Mouse (Mus musculus) hindbrain, postnatal 0 days (tissue): ENCODE results near the gene Olfr633. TPM values are rescaled to one million over a fixed set of nuclear protein-coding genes. Genes with fewer than 3 reads are reported as not detected.
"Not testable (repeated sequence)": the region's sequence is repeated elsewhere in the genome, so short reads cannot be mapped to it uniquely, and the experiment has no call there.

Source experiments
- ATAC-seq: fragments of 200-750 bp; cut with Nextera tagmentation; 2 replicates; pipeline ENCODE4 v1.8.0; 2017; ENCODE audit warnings: mild to moderate bottlenecking, moderate TSS enrichment, moderate library complexity
- DNase-seq: peaks from one replicate; pipeline ENCODE4 v3.0.0-alpha.2; 2015; ENCODE audit warnings: low spot score
- H3K27ac ChIP-seq: fragments of 300-500 bp; sonication (generic); 2 replicates; pipeline ENCODE4 v1.5.1; 2014; ENCODE audit warnings: mild to moderate bottlenecking
- H3K27me3 ChIP-seq: fragments of 300-500 bp; sonication (generic); 2 replicates; pipeline ENCODE4 v1.6.1; 2014; ENCODE audit warnings: low read length, mixed read lengths; ENCODE audit not compliant: insufficient read depth
- H3K36me3 ChIP-seq: fragments of 300-500 bp; sonication (generic); 2 replicates; pipeline ENCODE4 v1.6.1; 2014; ENCODE audit warnings: low read length, mixed read lengths; ENCODE audit not compliant: insufficient read depth
- H3K4me1 ChIP-seq: fragments of 300-500 bp; sonication (generic); 2 replicates; pipeline ENCODE4 v1.6.1; 2014; ENCODE audit warnings: antibody characterized with exemption, low read length, mixed read lengths; ENCODE audit not compliant: insufficient read depth
- H3K4me2 ChIP-seq: fragments of 300-500 bp; sonication (generic); 2 replicates; pipeline ENCODE4 v1.6.1; 2014; ENCODE audit warnings: low read depth, mild to moderate bottlenecking, low read length, moderate library complexity, mixed read lengths
- H3K4me3 ChIP-seq: fragments of 300-500 bp; sonication (generic); 2 replicates; pipeline ENCODE4 v1.5.1; 2014; ENCODE audit warnings: low read length
- H3K9ac ChIP-seq: fragments of 300-500 bp; sonication (generic); replicated peaks from 2 replicates; pipeline ENCODE4 v1.6.1; 2014; ENCODE audit warnings: mild to moderate bottlenecking, low read length, moderate library complexity, mixed read lengths
- H3K9me3 ChIP-seq: fragments of 300-500 bp; sonication (generic); 2 replicates; pipeline ENCODE4 v1.6.1; 2016; ENCODE audit warnings: low read length, mixed read lengths
- CTCF ChIP-seq: IDR thresholded peaks from 2 replicates; pipeline ENCODE4 v1.5.1; 2016; ENCODE audit warnings: antibody characterized with exemption, control low read depth, low read depth
- WGBS: fragments of 180-500 bp; shearing (Covaris S2); extraction: QIAGEN DNeasy Blood & Tissue Kit; methylation state at CpG from one replicate; pipeline ENCODE4 v1.1.7; 2014; 5-methylcytosine and 5-hydroxymethylcytosine counted together
- polyA plus RNA-seq: library from polyadenylated mRNA; unstranded; fragments of >200 nt; fragmentation: Nextera tagmentation; extraction: Ambion mirVana; gene quantifications from 2 replicates; pipeline ENCODE4 v1.2.1, GENCODE M21; 2015
- total RNA-seq: library from RNA; depleted of rRNA; stranded (reverse); fragments of >200 nt; gene quantifications from 2 replicates; pipeline ENCODE4 v1.2.3, GENCODE M21; 2014; rRNA removed

The Olfr633 gene
- total and polyA plus RNA-seq, 2 experiments from 2014 or later, result not detected

DNA sequence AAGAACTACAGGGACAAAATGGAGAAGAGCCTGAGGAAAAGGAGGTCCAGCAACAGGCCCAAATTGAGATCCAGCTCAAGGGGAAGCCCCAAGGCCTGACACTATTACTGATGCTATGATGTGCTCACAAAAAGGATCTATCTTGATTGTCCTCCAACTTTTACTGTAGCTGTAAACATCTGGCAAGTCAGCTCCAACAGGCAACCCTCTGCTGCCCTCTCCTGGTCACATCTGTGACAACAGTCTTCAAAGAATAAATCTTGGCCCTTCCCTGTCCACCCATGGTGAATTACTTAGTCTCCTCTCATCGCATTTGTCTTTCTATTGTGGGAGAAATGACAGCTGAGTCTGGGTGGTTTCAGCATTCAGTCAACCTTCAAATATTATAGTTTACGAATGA, 1.5 kb upstream of the Olfr633 start:
- no peak overlapping the region for H3K9ac ChIP-seq
- no peaks in the 10 kb centered on the region for H3K9me3 ChIP-seq
- H3K27me3 ChIP-seq, result no peaks in the 10 kb centered on the region
- TF ChIP-seq CTCF, result peak; percentile 79
- WGBS, result 27% methylated on average over 2 of the region's 2 CpGs
- no peaks in the 10 kb centered on the region for H3K4me1 ChIP-seq
- H3K4me3 ChIP-seq, result no peak overlapping the region
- H3K27ac ChIP-seq, result no peak overlapping the region
- H3K4me2 ChIP-seq, result no peak overlapping the region
- ATAC-seq (no peak), DNase-seq (peak; percentile 72)
- H3K36me3 ChIP-seq, result no peaks in the 10 kb centered on the region

DNA sequence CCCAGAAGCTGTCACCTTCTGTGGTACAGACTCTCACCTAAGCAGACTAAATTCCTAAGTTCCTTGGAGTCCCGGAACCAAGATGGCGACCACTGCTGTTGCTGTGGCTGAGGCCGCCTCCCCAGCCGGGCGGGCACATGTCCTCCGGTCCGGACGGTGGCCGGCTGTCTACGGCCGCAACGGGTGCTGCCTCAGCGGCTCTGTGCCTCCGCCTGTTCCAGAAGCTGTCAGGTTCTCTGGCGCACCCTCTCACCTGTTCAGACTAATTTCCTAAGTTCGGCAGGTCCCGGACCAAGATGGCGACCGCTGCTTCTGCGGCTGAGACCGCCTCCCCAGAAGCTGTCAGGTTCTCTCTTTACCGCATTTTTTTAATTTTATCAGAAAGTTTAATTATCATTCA, 22.6 kb downstream of the Olfr633 start:
- H3K27me3 ChIP-seq, DNase-seq, H3K4me3 ChIP-seq, H3K27ac ChIP-seq, H3K4me1 ChIP-seq, H3K4me2 ChIP-seq, H3K9ac ChIP-seq, H3K9me3 ChIP-seq, H3K36me3 ChIP-seq, ATAC-seq: not testable (repeated sequence)
- 96% methylated on average over 22 of the region's 22 CpGs for WGBS

DNA sequence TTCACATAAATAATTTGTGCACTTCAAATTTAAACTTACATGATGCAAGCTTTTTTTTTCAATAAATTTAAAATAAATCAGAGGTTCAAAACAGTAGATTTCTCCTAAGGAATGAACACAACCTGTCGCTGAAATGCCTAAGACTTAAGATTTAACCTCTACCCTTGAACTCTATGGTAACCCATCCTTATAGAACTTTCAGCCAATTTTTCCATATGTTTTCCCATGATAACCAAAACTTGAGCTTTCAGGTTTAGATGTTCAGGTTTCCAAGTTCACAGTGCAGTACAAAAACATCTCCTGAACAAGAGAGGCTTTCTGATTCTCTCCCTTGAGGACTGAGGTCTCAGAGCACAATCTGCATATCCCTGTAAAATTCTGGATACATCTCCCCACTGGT, 26.6 kb downstream of the Olfr633 start, which contains the start of gene Olfr635:
Olfr635 (plus strand) TSS at position 301 of the 400 bp plus-strand sequence.
- H3K4me2 ChIP-seq, result no peak within 1 kb of the TSS
- TF ChIP-seq CTCF, result no peak
- no peaks in the 10 kb centered on the region for H3K36me3 ChIP-seq
- WGBS, result 76% methylated on average over 1 of the region's 1 CpGs
- no peaks in the 10 kb centered on the region for H3K27me3 ChIP-seq
- H3K4me1 ChIP-seq, result no peaks in the 10 kb centered on the region
- no peak within 1 kb of the TSS for H3K4me3 ChIP-seq
- H3K9ac ChIP-seq, result no peak within 1 kb of the TSS
- no peak within 1 kb of the TSS for H3K27ac ChIP-seq
- DNase-seq, result no peak
- ATAC-seq, result no peak
- no peaks in the 10 kb centered on the region for H3K9me3 ChIP-seq

DNA sequence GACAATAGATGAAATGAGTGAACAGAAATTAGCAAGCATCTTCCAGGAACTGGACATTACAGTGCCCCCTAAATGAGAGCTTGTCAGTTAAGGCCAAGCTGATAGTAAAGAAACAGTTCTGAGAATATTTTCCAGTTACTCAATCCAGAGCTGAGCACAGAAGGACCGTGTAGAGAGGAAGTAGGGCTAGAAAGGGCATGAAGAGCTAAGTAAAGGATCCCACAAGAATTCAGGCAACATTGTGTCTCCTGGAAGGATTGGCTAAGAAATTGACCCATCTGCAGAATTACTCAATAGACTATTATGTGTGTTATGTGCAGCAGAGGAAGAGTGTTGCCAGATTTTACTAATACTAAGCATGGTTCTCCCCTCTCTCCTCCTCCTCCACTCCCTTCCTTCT, 27.5 kb downstream of the Olfr633 start:
- no peaks in the 10 kb centered on the region for H3K36me3 ChIP-seq
- H3K27ac ChIP-seq, result no peak overlapping the region
- H3K4me3 ChIP-seq, result no peak overlapping the region
- no peak overlapping the region for H3K4me2 ChIP-seq
- no peaks in the 10 kb centered on the region for H3K9me3 ChIP-seq
- ATAC-seq, result no peak
- no peak for TF ChIP-seq CTCF
- H3K27me3 ChIP-seq, result no peaks in the 10 kb centered on the region
- 73% methylated on average over 1 of the region's 1 CpGs for WGBS
- DNase-seq, result no peak
- H3K9ac ChIP-seq, result no peak overlapping the region
- no peaks in the 10 kb centered on the region for H3K4me1 ChIP-seq

DNA sequence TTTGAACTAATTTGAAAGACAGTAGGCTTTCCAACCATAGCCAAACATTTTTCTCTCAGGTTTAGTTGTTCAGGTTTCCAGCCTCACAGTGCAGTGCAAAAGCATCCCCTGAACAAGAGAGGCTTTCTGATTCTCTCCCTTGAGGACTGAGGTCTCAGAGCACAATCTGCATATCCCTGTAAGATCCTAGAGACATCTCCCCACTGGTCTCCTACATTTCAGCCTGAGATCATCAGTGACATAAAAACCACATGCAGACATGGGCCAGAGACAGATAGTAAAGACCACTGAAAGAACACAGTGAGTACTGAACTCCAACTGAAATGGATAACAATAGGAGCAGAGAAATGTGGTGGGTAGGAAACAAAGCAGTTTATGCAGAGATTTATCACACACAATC, 54.2 kb downstream of the Olfr633 start, which contains the start of gene Olfr638:
Olfr638 (plus strand) TSS at position 301 of the 400 bp plus-strand sequence.
- Histone ChIP-seq H3K4me3 (no peak within 1 kb of the TSS), H3K9ac (no peak within 1 kb of the TSS), H3K4me2 (no peak within 1 kb of the TSS), H3K4me1 (no peaks in the 10 kb centered on the region), H3K36me3 (no peaks in the 10 kb centered on the region), H3K9me3 (no peaks in the 10 kb centered on the region), H3K27me3 (no peaks in the 10 kb centered on the region), H3K27ac (no peak within 1 kb of the TSS)
- DNase-seq (no peak), ATAC-seq (no peak)
- TF ChIP-seq CTCF, result no peak

Other genes with a start within 250 kb of the Olfr633 start
Only the 30 nearest of the 33 such genes appear.
- not detected in 2 replicates for gene Olfr628, start 214.1 kb upstream of the Olfr633 start, total RNA-seq
- gene Olfr628, start 214.1 kb upstream of the Olfr633 start, polyA plus RNA-seq, result not detected in 2 replicates
- not detected in 2 replicates for gene Olfr629, start 199.5 kb upstream of the Olfr633 start, total RNA-seq
- gene Olfr629, start 199.5 kb upstream of the Olfr633 start, polyA plus RNA-seq, result not detected in 2 replicates
- gene Olfr630, start 187.1 kb upstream of the Olfr633 start, total RNA-seq, result not detected in 2 replicates
- gene Olfr630, start 187.1 kb upstream of the Olfr633 start, polyA plus RNA-seq, result not detected in 2 replicates
- not detected in 2 replicates for gene Olfr69, start 172.8 kb upstream of the Olfr633 start, total RNA-seq
- gene Olfr69, start 172.8 kb upstream of the Olfr633 start, polyA plus RNA-seq, result not detected in 2 replicates
- not detected in 2 replicates for gene Olfr68, start 164.7 kb upstream of the Olfr633 start, total RNA-seq
- gene Olfr68, start 164.7 kb upstream of the Olfr633 start, polyA plus RNA-seq, result not detected in 2 replicates
- gene Olfr67, start 152.6 kb upstream of the Olfr633 start, total RNA-seq, result not detected in 2 replicates
- gene Olfr67, start 152.6 kb upstream of the Olfr633 start, polyA plus RNA-seq, result not detected in 2 replicates
- 146 and 311 TPM in 2 replicates for gene Hbb-bt, start 130.4 kb upstream of the Olfr633 start, total RNA-seq
- 213 and 218 TPM in 2 replicates for gene Hbb-bt, start 130.4 kb upstream of the Olfr633 start, polyA plus RNA-seq
- gene Hbb-bs, start 116.3 kb upstream of the Olfr633 start, total RNA-seq, result 1,334 and 1,616 TPM in 2 replicates
- gene Hbb-bs, start 116.3 kb upstream of the Olfr633 start, polyA plus RNA-seq, result 849 and 1,064 TPM in 2 replicates
- not detected in 2 replicates for gene Hbb-bh2, start 103.9 kb upstream of the Olfr633 start, total RNA-seq
- gene Hbb-bh2, start 103.9 kb upstream of the Olfr633 start, polyA plus RNA-seq, result not detected in 2 replicates
- gene Hbb-bh1, start 101.3 kb upstream of the Olfr633 start, total RNA-seq, result not detected in 2 replicates
- gene Hbb-bh1, start 101.3 kb upstream of the Olfr633 start, polyA plus RNA-seq, result not detected in 2 replicates
- not detected in 2 replicates for gene Hbb-y, start 91.2 kb upstream of the Olfr633 start, total RNA-seq
- gene Hbb-y, start 91.2 kb upstream of the Olfr633 start, polyA plus RNA-seq, result 0.30 and 1.1 TPM in 2 replicates
- gene Olfr66, start 58.2 kb upstream of the Olfr633 start, total RNA-seq, result not detected in 2 replicates
- not detected in 2 replicates for gene Olfr66, start 58.2 kb upstream of the Olfr633 start, polyA plus RNA-seq
- not detected in 2 replicates for gene Olfr64, start 50.0 kb upstream of the Olfr633 start, total RNA-seq
- gene Olfr64, start 50.0 kb upstream of the Olfr633 start, polyA plus RNA-seq, result not detected in 2 replicates
- gene Olfr65, start 41.0 kb upstream of the Olfr633 start, total RNA-seq, result not detected in 2 replicates
- not detected in 2 replicates for gene Olfr65, start 41.0 kb upstream of the Olfr633 start, polyA plus RNA-seq
- gene Olfr631, start 15.6 kb upstream of the Olfr633 start, total RNA-seq, result not detected in 2 replicates
- not detected in 2 replicates for gene Olfr631, start 15.6 kb upstream of the Olfr633 start, polyA plus RNA-seq
- gene Olfr632, start 10.1 kb upstream of the Olfr633 start, total RNA-seq, result not detected in 2 replicates
- gene Olfr632, start 10.1 kb upstream of the Olfr633 start, polyA plus RNA-seq, result not detected in 2 replicates
- gene Olfr635, start 26.7 kb downstream of the Olfr633 start, total RNA-seq, result not detected in 2 replicates
- gene Olfr635, start 26.7 kb downstream of the Olfr633 start, polyA plus RNA-seq, result not detected in 2 replicates
- gene Olfr638, start 54.3 kb downstream of the Olfr633 start, total RNA-seq, result not detected in 2 replicates
- gene Olfr638, start 54.3 kb downstream of the Olfr633 start, polyA plus RNA-seq, result not detected in 2 replicates
- gene Olfr639, start 72.9 kb downstream of the Olfr633 start, total RNA-seq, result not detected in 2 replicates
- 0.03 TPM in 1 of 2 replicates, not detected in the other for gene Olfr639, start 72.9 kb downstream of the Olfr633 start, polyA plus RNA-seq
- not detected in 2 replicates for gene Olfr640, start 81.1 kb downstream of the Olfr633 start, total RNA-seq
- gene Olfr640, start 81.1 kb downstream of the Olfr633 start, polyA plus RNA-seq, result not detected in 2 replicates
- gene Olfr641, start 91.0 kb downstream of the Olfr633 start, total RNA-seq, result not detected in 2 replicates
- not detected in 2 replicates for gene Olfr641, start 91.0 kb downstream of the Olfr633 start, polyA plus RNA-seq
- gene Olfr642, start 108.2 kb downstream of the Olfr633 start, total RNA-seq, result not detected in 2 replicates
- not detected in 2 replicates for gene Olfr642, start 108.2 kb downstream of the Olfr633 start, polyA plus RNA-seq
- gene 4930516K23Rik, start 117.0 kb downstream of the Olfr633 start, total RNA-seq, result not detected in 2 replicates
- not detected in 2 replicates for gene 4930516K23Rik, start 117.0 kb downstream of the Olfr633 start, polyA plus RNA-seq
- not detected in 2 replicates for gene Olfr644, start 127.4 kb downstream of the Olfr633 start, total RNA-seq
- gene Olfr644, start 127.4 kb downstream of the Olfr633 start, polyA plus RNA-seq, result not detected in 2 replicates
- not detected in 2 replicates for gene Olfr645, start 141.0 kb downstream of the Olfr633 start, total RNA-seq
- not detected in 2 replicates for gene Olfr645, start 141.0 kb downstream of the Olfr633 start, polyA plus RNA-seq
- not detected in 2 replicates for gene Olfr646, start 160.4 kb downstream of the Olfr633 start, total RNA-seq
- gene Olfr646, start 160.4 kb downstream of the Olfr633 start, polyA plus RNA-seq, result not detected in 2 replicates
- gene Ubqln5, start 185.4 kb downstream of the Olfr633 start, total RNA-seq, result not detected in 2 replicates
- not detected in 2 replicates for gene Ubqln5, start 185.4 kb downstream of the Olfr633 start, polyA plus RNA-seq
- not detected in 2 replicates for gene Olfr643, start 193.0 kb downstream of the Olfr633 start, total RNA-seq
- gene Olfr643, start 193.0 kb downstream of the Olfr633 start, polyA plus RNA-seq, result not detected in 2 replicates
- not detected in 2 replicates for gene Ubqln3, start 198.8 kb downstream of the Olfr633 start, total RNA-seq
- not detected in 2 replicates for gene Ubqln3, start 198.8 kb downstream of the Olfr633 start, polyA plus RNA-seq
- not detected in 2 replicates for gene Ubqlnl, start 206.1 kb downstream of the Olfr633 start, total RNA-seq
- not detected in 2 replicates for gene Ubqlnl, start 206.1 kb downstream of the Olfr633 start, polyA plus RNA-seq